14 mouse cellular contexts compared by ENCODE assay signal in the genomic region with DNA sequence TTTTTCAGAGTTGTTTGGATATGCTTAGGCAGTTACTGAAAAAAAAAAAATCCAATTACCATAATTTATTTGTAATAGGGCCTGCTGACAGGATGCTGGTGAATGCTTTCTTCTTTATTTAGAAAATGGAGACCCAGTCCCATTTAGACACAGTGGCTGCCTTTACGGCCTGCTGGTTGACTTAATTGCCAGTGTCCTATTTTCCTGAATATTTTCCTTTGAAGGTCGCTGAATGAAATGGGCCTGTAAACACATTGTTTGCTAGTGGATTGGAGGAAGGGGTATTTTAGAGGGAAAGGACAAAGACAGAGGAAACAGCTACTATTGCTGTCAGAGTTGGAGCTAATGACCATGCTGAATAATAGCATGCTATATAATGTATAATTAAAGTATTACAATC. TPM values are rescaled to one million over a fixed set of nuclear protein-coding genes. Genes with fewer than 3 reads are reported as not detected.
DNase-seq lines count a peak whose midpoint lies in the region; ATAC-seq and TF ChIP-seq lines count a peak whose summit lies in the region.
"Had no signal": no experiment of that assay in that cellular context is flagged by ENCODE, and none has a peak within 500 bp of the region (broad histone marks: within the 10 kb centered on the region; RNA-seq: fewer than 3 reads in every experiment).

No protein-coding gene starts in this region.

- 15% methylated on average over 2 of the region's 2 CpGs for WGBS in forebrain, embryonic 15.5 days
- 25% methylated on average over 2 of the region's 2 CpGs for WGBS in forebrain, postnatal 0 days
- whole genome bisulfite sequencing in kidney, postnatal 0 days, result 60% methylated on average over 2 of the region's 2 CpGs
- WGBS in liver, embryonic 15.5 days (ENCODE audit: insufficient replicate concordance), result 59% methylated on average over 2 of the region's 2 CpGs
- WGBS in cerebellum, adult 2 months, result 81% methylated on average over 2 of the region's 2 CpGs

- no peak overlapping the region for H3K9ac ChIP-seq in forebrain, embryonic 15.5 days (replicated peaks)
- no peak overlapping the region for H3K9ac ChIP-seq in forebrain, postnatal 0 days
- H3K9ac ChIP-seq in kidney, postnatal 0 days (ENCODE audit: low read depth, low read length), result no peak overlapping the region
- H3K9ac ChIP-seq in MEL (ENCODE audit: control insufficient read depth, low read depth, low read length, poor library complexity, severe bottlenecking), result peak overlapping the region; percentile 47; the same call in 1 of the 2 replicates
- peak overlapping the region; percentile 99 for H3K9ac ChIP-seq in liver, embryonic 15.5 days
- H3K9ac ChIP-seq: midbrain, embryonic 15.5 days; neural tube, embryonic 13.5 days had no signal

- TF ChIP-seq POLR2A in MEL (IDR thresholded peaks at IDR 0.05; ENCODE audit: control insufficient read depth in 1 of 2, insufficient read depth in 1 of 2, low read depth in 1 of 2, low read length in 2 of 2, poor library complexity in 1 of 2), result peak in 1 of 2 experiments; percentile 18; a peak in 1 of 4 replicates
- TF ChIP-seq POLR2A in cerebellum, adult 2 months (IDR thresholded peaks at IDR 0.05; ENCODE audit: borderline replicate concordance, insufficient read depth, low read length), result no peak

- TF ChIP-seq EP300 in MEL (IDR thresholded peaks at IDR 0.05; ENCODE audit: low read depth in 1 of 2, low read length in 2 of 2), result no peak

- no peak for TF ChIP-seq CTCF in forebrain, postnatal 0 days (IDR thresholded peaks at IDR 0.05; ENCODE audit: low read depth)
- no peak for TF ChIP-seq CTCF in kidney, postnatal 0 days (IDR thresholded peaks at IDR 0.05; ENCODE audit: low read depth)
- no peak for TF ChIP-seq CTCF in MEL (IDR thresholded peaks at IDR 0.05 in 2 of 3, conservative IDR thresholded peaks at IDR 0.05 in 1 of 3; ENCODE audit: control insufficient read depth in 1 of 3, insufficient read depth in 1 of 3, low read depth in 2 of 3, low read length in 3 of 3, poor library complexity in 1 of 3, severe bottlenecking in 1 of 3)
- TF ChIP-seq CTCF in cerebellum, adult 2 months (IDR thresholded peaks at IDR 0.05; ENCODE audit: borderline replicate concordance, insufficient read depth, low read depth, low read length), result no peak

- no peak for TF ChIP-seq RAD21 in MEL (IDR thresholded peaks at IDR 0.05; ENCODE audit: low read depth, low read length)

- H3K27ac ChIP-seq in forebrain, embryonic 15.5 days (replicated peaks), result no peak overlapping the region
- no peak overlapping the region for H3K27ac ChIP-seq in forebrain, postnatal 0 days (ENCODE audit: low read depth, low read length)
- no peak overlapping the region for H3K27ac ChIP-seq in kidney, postnatal 0 days
- peak overlapping the region; percentile 63 for H3K27ac ChIP-seq in MEL (ENCODE audit: control insufficient read depth, low read depth, low read length)
- peak overlapping the region; percentile 99 for H3K27ac ChIP-seq in liver, embryonic 15.5 days (replicated peaks)
- no peak overlapping the region for H3K27ac ChIP-seq in cerebellum, adult 2 months (ENCODE audit: insufficient read depth, low read length)
- H3K27ac ChIP-seq: midbrain, embryonic 15.5 days; neural tube, embryonic 13.5 days had no signal

- H3K79me2 ChIP-seq in MEL (ENCODE audit: control insufficient read depth, insufficient read depth, low read length, poor library complexity), result peaks cover 52% of the 10 kb centered on the region

- ATAC-seq in forebrain, embryonic 15.5 days (replicated peaks), result no peak
- no peak for ATAC-seq in forebrain, postnatal 0 days
- no peak for ATAC-seq in kidney, postnatal 0 days (replicated peaks; ENCODE audit: low FRiP score, low read depth)
- ATAC-seq in liver, embryonic 15.5 days (ENCODE audit: insufficient read depth), result no peak
- ATAC-seq: midbrain, embryonic 15.5 days had no signal

- H3K9me3 ChIP-seq in forebrain, embryonic 15.5 days, result no peaks in the 10 kb centered on the region
- H3K9me3 ChIP-seq in forebrain, postnatal 0 days (ENCODE audit: low read length), result no peaks in the 10 kb centered on the region
- H3K9me3 ChIP-seq in kidney, postnatal 0 days (replicated peaks; ENCODE audit: low read length), result no peaks in the 10 kb centered on the region
- no peaks in the 10 kb centered on the region for H3K9me3 ChIP-seq in MEL (replicated peaks; ENCODE audit: insufficient read depth, low read length)
- no peaks in the 10 kb centered on the region for H3K9me3 ChIP-seq in liver, embryonic 15.5 days (replicated peaks)
- H3K9me3 ChIP-seq: midbrain, embryonic 15.5 days; neural tube, embryonic 13.5 days had no signal

- H3K4me3 ChIP-seq in forebrain, embryonic 15.5 days, result no peak overlapping the region
- H3K4me3 ChIP-seq in forebrain, postnatal 0 days (ENCODE audit: low read depth, low read length), result no peak overlapping the region
- H3K4me3 ChIP-seq in kidney, postnatal 0 days (replicated peaks; ENCODE audit: low read depth, low read length), result no peak overlapping the region
- H3K4me3 ChIP-seq in MEL (ENCODE audit: control insufficient read depth in 1 of 2, insufficient read depth in 1 of 2, low read depth in 2 of 2, low read length in 2 of 2), result peak overlapping the region; percentile 0 to 27; a peak in 2 of 4 replicates
- H3K4me3 ChIP-seq in liver, embryonic 15.5 days (replicated peaks), result peak overlapping the region; percentile 86
- no peak overlapping the region for H3K4me3 ChIP-seq in cerebellum, adult 2 months (replicated peaks; ENCODE audit: insufficient read depth, low read depth, low read length)
- H3K4me3 ChIP-seq: midbrain, embryonic 15.5 days; neural tube, embryonic 13.5 days had no signal

- H3K4me2 ChIP-seq in forebrain, embryonic 15.5 days (replicated peaks), result peak overlapping the region; percentile 7; the same call in 1 of the 2 replicates
- no peak overlapping the region for H3K4me2 ChIP-seq in forebrain, postnatal 0 days (ENCODE audit: low read depth)
- peak overlapping the region; percentile 8; the same call in 1 of the 2 replicates for H3K4me2 ChIP-seq in kidney, postnatal 0 days (ENCODE audit: low read length)
- H3K4me2 ChIP-seq in liver, embryonic 15.5 days, result peak overlapping the region; percentile 74
- H3K4me2 ChIP-seq: midbrain, embryonic 15.5 days had no signal

- H3K4me1 ChIP-seq in forebrain, embryonic 15.5 days, result peaks cover 6% of the 10 kb centered on the region; the same call in 1 of the 2 replicates
- no peaks in the 10 kb centered on the region for H3K4me1 ChIP-seq in forebrain, postnatal 0 days (ENCODE audit: insufficient read depth)
- no peaks in the 10 kb centered on the region for H3K4me1 ChIP-seq in kidney, postnatal 0 days (replicated peaks; ENCODE audit: insufficient read depth, low read length)
- H3K4me1 ChIP-seq in MEL (ENCODE audit: control insufficient read depth in 1 of 2, insufficient read depth in 2 of 2, low read length in 2 of 2), result peaks cover 19 to 27% of the 10 kb centered on the region in 2 experiments
- H3K4me1 ChIP-seq in liver, embryonic 15.5 days (replicated peaks), result peaks cover 22% of the 10 kb centered on the region
- H3K4me1 ChIP-seq in cerebellum, adult 2 months (ENCODE audit: control insufficient read depth, insufficient read depth, low read length), result no peaks in the 10 kb centered on the region

- H3K27me3 ChIP-seq in forebrain, embryonic 15.5 days, result no peaks in the 10 kb centered on the region
- H3K27me3 ChIP-seq in forebrain, postnatal 0 days (ENCODE audit: insufficient read depth, low read length), result no peaks in the 10 kb centered on the region
- H3K27me3 ChIP-seq in kidney, postnatal 0 days (ENCODE audit: insufficient read depth, low read length), result no peaks in the 10 kb centered on the region
- H3K27me3 ChIP-seq in MEL (ENCODE audit: control insufficient read depth in 1 of 2, insufficient read depth in 2 of 2, low read length in 2 of 2), result no peaks in the 10 kb centered on the region
- no peaks in the 10 kb centered on the region for H3K27me3 ChIP-seq in liver, embryonic 15.5 days
- no peaks in the 10 kb centered on the region for H3K27me3 ChIP-seq in cerebellum, adult 2 months (ENCODE audit: control insufficient read depth, insufficient read depth, low read length)

- H3K36me3 ChIP-seq in forebrain, embryonic 15.5 days, result no peaks in the 10 kb centered on the region
- no peaks in the 10 kb centered on the region for H3K36me3 ChIP-seq in forebrain, postnatal 0 days (ENCODE audit: insufficient read depth)
- no peaks in the 10 kb centered on the region for H3K36me3 ChIP-seq in kidney, postnatal 0 days (ENCODE audit: insufficient read depth, low read length)
- H3K36me3 ChIP-seq in MEL (ENCODE audit: control insufficient read depth in 1 of 2, insufficient read depth in 2 of 2, low read length in 2 of 2), result peaks cover 7 to 51% of the 10 kb centered on the region in 2 experiments
- peaks cover 54% of the 10 kb centered on the region for H3K36me3 ChIP-seq in liver, embryonic 15.5 days (replicated peaks)
- H3K36me3 ChIP-seq: midbrain, embryonic 15.5 days; neural tube, embryonic 13.5 days had no signal

- DNase-seq in forebrain, postnatal 0 days, result no peak
- no peak for DNase-seq in kidney, postnatal 0 days (ENCODE audit: low spot score)
- DNase-seq in kidney, adult 18-20 months, result no peak
- no peak for DNase-seq in MEL (ENCODE audit: low read depth, low spot score)
- no peak for DNase-seq in B cell, adult 2 months
- no peak for DNase-seq in cerebellum, adult 2 months
- DNase-seq: cerebellum, postnatal 10 days; kidney, adult 8-10 months; lung, postnatal 14 days; thymus, adult 18-20 months had no signal

RNA-seq across cellular contexts. Expression of gene Car2, which starts 2.5 kb away (rescaled TPM):
- 21.7 and 22.7 TPM in 2 replicates for polyA plus RNA-seq in forebrain, embryonic 15.5 days (2015; fragmentation: Nextera tagmentation; extraction: Ambion mirVana)
- total RNA-seq in forebrain, postnatal 0 days (2014; rRNA removed), result 17.8 and 43.3 TPM in 2 replicates
- polyA plus RNA-seq in forebrain, postnatal 0 days (2015; fragmentation: Nextera tagmentation; extraction: Ambion mirVana), result 27.8 and 35.5 TPM in 2 replicates
- 206 and 224 TPM in 2 replicates for polyA plus RNA-seq in kidney, postnatal 0 days (2015; fragmentation: Nextera tagmentation; extraction: Ambion mirVana)
- 235 and 397 TPM in 2 replicates for total RNA-seq in MEL (2012; rRNA removed)
- 100 to 1,000 TPM; 109 to 369 TPM for polyA plus RNA-seq in MEL (2012; ENCODE audit: insufficient read depth in 1 of 2, insufficient read length in 2 of 2, low read depth in 1 of 2, low replicate concordance in 2 of 2, missing spikeins in 1 of 2)
- 2,386 and 2,474 TPM in 2 replicates for polyA plus RNA-seq in liver, embryonic 15.5 days (2015; fragmentation: Nextera tagmentation; extraction: Ambion mirVana)
- 530 and 601 TPM in 2 replicates for polyA plus RNA-seq in cerebellum, adult 2 months (2012; rRNA removed)

RNA-seq across cellular contexts. Expression of gene Car3, which starts 25.2 kb away (rescaled TPM):
- polyA plus RNA-seq in forebrain, embryonic 15.5 days (2015; fragmentation: Nextera tagmentation; extraction: Ambion mirVana), result 1.1 and 2.1 TPM in 2 replicates
- total RNA-seq in forebrain, postnatal 0 days (2014; rRNA removed), result 1.8 and 2.0 TPM in 2 replicates
- 2.6 and 2.8 TPM in 2 replicates for polyA plus RNA-seq in forebrain, postnatal 0 days (2015; fragmentation: Nextera tagmentation; extraction: Ambion mirVana)
- polyA plus RNA-seq in kidney, postnatal 0 days (2015; fragmentation: Nextera tagmentation; extraction: Ambion mirVana), result 4.8 and 8.2 TPM in 2 replicates
- 1.7 and 1.8 TPM in 2 replicates for total RNA-seq in MEL (2012; rRNA removed)
- polyA plus RNA-seq in MEL (2012; ENCODE audit: insufficient read depth in 1 of 2, insufficient read length in 2 of 2, low read depth in 1 of 2, low replicate concordance in 2 of 2, missing spikeins in 1 of 2), result 1 to 10 TPM in 1 of 2 experiments, not detected in 1; 4.9 TPM
- 140 and 151 TPM in 2 replicates for polyA plus RNA-seq in liver, embryonic 15.5 days (2015; fragmentation: Nextera tagmentation; extraction: Ambion mirVana)
- 0.44 and 0.59 TPM in 2 replicates for polyA plus RNA-seq in cerebellum, adult 2 months (2012; rRNA removed)

Comparison
In these comparisons a context has a peak if more than half of its experiments do, and no peak if none do; other contexts are left out.
1. H3K27ac ChIP-seq: peak in MEL (single experiment) and liver, embryonic 15.5 days (single experiment); none in forebrain, embryonic 15.5 days (single experiment), forebrain, postnatal 0 days (single experiment), kidney, postnatal 0 days (single experiment) and cerebellum, adult 2 months (single experiment).
2. H3K4me3 ChIP-seq: peak in MEL (2 of 2) and liver, embryonic 15.5 days (single experiment); none in forebrain, embryonic 15.5 days (single experiment), forebrain, postnatal 0 days (single experiment), kidney, postnatal 0 days (single experiment) and cerebellum, adult 2 months (single experiment).
3. H3K9ac ChIP-seq: peak in MEL (single experiment) and liver, embryonic 15.5 days (single experiment); none in forebrain, embryonic 15.5 days (single experiment), forebrain, postnatal 0 days (single experiment) and kidney, postnatal 0 days (single experiment).
4. RNA of gene Car3, which starts 25.2 kb away (polyA plus RNA-seq): 140 to 151 TPM in liver, embryonic 15.5 days; 4.8 to 8.2 TPM in kidney, postnatal 0 days, 4.9 TPM in MEL, 2.6 to 2.8 TPM in forebrain, postnatal 0 days, 1.1 to 2.1 TPM in forebrain, embryonic 15.5 days and 0.44 to 0.59 TPM in cerebellum, adult 2 months; every median in the first group is over 10 times any median in the second.